Mouse (Mus musculus) forebrain, embryonic 15.5 days (tissue): ENCODE measurements at regions not wholly inside any gene's neighbourhood (a gene's known extent, or its start where the extent isn't known, plus 50 kb on each side); places are given as distances from the start of the nearest gene placed in this dataset.
A peak's percentile ranks its signal among the peaks of the same experiment; 100 is the strongest.

Experiments used
- ATAC-seq: fragments of 200-750 bp; cut with Nextera tagmentation; replicated peaks from 2 replicates; pipeline ENCODE4 v1.8.0; 2017; ENCODE audit warnings: mild to moderate bottlenecking, moderate TSS enrichment, moderate library complexity
- H3K27ac ChIP-seq: fragments of 300-500 bp; sonication (generic); replicated peaks from 2 replicates; pipeline ENCODE4 v1.5.1; 2015; ENCODE audit warnings: mild to moderate bottlenecking, inconsistent platforms
- H3K27me3 ChIP-seq: fragments of 300-500 bp; sonication (generic); 2 replicates; pipeline ENCODE4 v1.6.1; 2015; ENCODE audit warnings: inconsistent platforms
- H3K36me3 ChIP-seq: fragments of 300-500 bp; sonication (generic); 2 replicates; pipeline ENCODE4 v1.6.1; 2015; ENCODE audit warnings: mild to moderate bottlenecking, inconsistent platforms
- H3K4me1 ChIP-seq: fragments of 300-500 bp; sonication (generic); 2 replicates; pipeline ENCODE4 v1.6.1; 2015; ENCODE audit warnings: inconsistent platforms
- H3K4me2 ChIP-seq: fragments of 300-500 bp; sonication (generic); replicated peaks from 2 replicates; pipeline ENCODE4 v1.6.1; 2015; ENCODE audit warnings: mild to moderate bottlenecking, inconsistent platforms
- H3K4me3 ChIP-seq: fragments of 300-500 bp; sonication (generic); 2 replicates; pipeline ENCODE4 v1.5.1; 2015; ENCODE audit warnings: mild to moderate bottlenecking, inconsistent platforms
- H3K9ac ChIP-seq: fragments of 300-500 bp; sonication (generic); replicated peaks from 2 replicates; pipeline ENCODE4 v1.6.1; 2015; ENCODE audit warnings: mild to moderate bottlenecking, inconsistent platforms
- H3K9me3 ChIP-seq: fragments of 300-500 bp; sonication (generic); 2 replicates; pipeline ENCODE4 v1.6.1; 2016; ENCODE audit warnings: inconsistent platforms
- WGBS: fragments of 180-500 bp; shearing (Covaris S2); methylation state at CpG from one replicate; pipeline ENCODE4 v1.1.7; 2015; ENCODE audit warnings: mixed read lengths; 5-methylcytosine and 5-hydroxymethylcytosine counted together

GRCm38 (mm10) chr16:70019564-70019963 lies 156.0 kb upstream of the Speer2 start:
- ATAC-seq = no peak
- Histone ChIP-seq H3K9me3 (no peaks in the 10 kb centered on the region), H3K4me3 (no peak overlapping the region), H3K27me3 (no peaks in the 10 kb centered on the region), H3K4me1 (no peaks in the 10 kb centered on the region), H3K36me3 (no peaks in the 10 kb centered on the region), H3K4me2 (no peak overlapping the region), H3K9ac (no peak overlapping the region), H3K27ac (no peak overlapping the region)
- 93% methylated on average over 2 of the region's 2 CpGs for WGBS

GRCm38 (mm10) chr16:70021436-70021835 lies 157.9 kb upstream of the Speer2 start:
- ATAC-seq = no peak
- Histone ChIP-seq H3K4me3 (no peak overlapping the region), H3K4me2 (no peak overlapping the region), H3K27me3 (no peaks in the 10 kb centered on the region), H3K9me3 (no peaks in the 10 kb centered on the region), H3K4me1 (no peaks in the 10 kb centered on the region), H3K27ac (no peak overlapping the region), H3K36me3 (no peaks in the 10 kb centered on the region), H3K9ac (no peak overlapping the region)
- 86% methylated on average over 7 of the region's 7 CpGs for WGBS

- no peak overlapping the region for H3K27ac ChIP-seq
- no peaks in the 10 kb centered on the region for H3K4me1 ChIP-seq
- H3K27me3 ChIP-seq = no peaks in the 10 kb centered on the region
- 74% methylated on average over 13 of the region's 13 CpGs for WGBS
- no peaks in the 10 kb centered on the region for H3K9me3 ChIP-seq
- no peak overlapping the region for H3K4me2 ChIP-seq
- ATAC-seq = no peak
- no peak overlapping the region for H3K4me3 ChIP-seq
- H3K9ac ChIP-seq = no peak overlapping the region
- no peaks in the 10 kb centered on the region for H3K36me3 ChIP-seq
Measured at GRCm38 (mm10) chr16:70028649-70029048, 165.1 kb upstream of the Speer2 start.

- Histone ChIP-seq H3K36me3 (no peaks in the 10 kb centered on the region), H3K27me3 (no peaks in the 10 kb centered on the region), H3K9me3 (no peaks in the 10 kb centered on the region), H3K4me3 (no peak overlapping the region), H3K4me2 (no peak overlapping the region), H3K4me1 (no peaks in the 10 kb centered on the region), H3K27ac (no peak overlapping the region), H3K9ac (no peak overlapping the region)
- no peak for ATAC-seq
Measured at GRCm38 (mm10) chr16:70045547-70045946, 182.0 kb upstream of the Speer2 start.

- no peak overlapping the region for H3K4me3 ChIP-seq
- 71% methylated on average over 4 of the region's 4 CpGs for WGBS
- H3K9me3 ChIP-seq = no peaks in the 10 kb centered on the region
- no peak overlapping the region for H3K9ac ChIP-seq
- H3K27me3 ChIP-seq = no peaks in the 10 kb centered on the region
- no peak overlapping the region for H3K4me2 ChIP-seq
- no peaks in the 10 kb centered on the region for H3K36me3 ChIP-seq
- no peaks in the 10 kb centered on the region for H3K4me1 ChIP-seq
- H3K27ac ChIP-seq = no peak overlapping the region
- no peak for ATAC-seq
Measured at GRCm38 (mm10) chr16:70046009-70046408, 182.5 kb upstream of the Speer2 start.

GRCm38 (mm10) chr16:70049850-70050249 lies 186.3 kb upstream of the Speer2 start:
- no peak overlapping the region for H3K9ac ChIP-seq
- no peaks in the 10 kb centered on the region for H3K36me3 ChIP-seq
- no peak overlapping the region for H3K27ac ChIP-seq
- ATAC-seq = no peak
- no peaks in the 10 kb centered on the region for H3K4me1 ChIP-seq
- H3K4me2 ChIP-seq = no peak overlapping the region
- 61% methylated on average over 2 of the region's 2 CpGs for WGBS
- no peaks in the 10 kb centered on the region for H3K9me3 ChIP-seq
- no peaks in the 10 kb centered on the region for H3K27me3 ChIP-seq
- H3K4me3 ChIP-seq = no peak overlapping the region

- Histone ChIP-seq H3K4me3 (no peak overlapping the region), H3K4me1 (no peaks in the 10 kb centered on the region), H3K4me2 (no peak overlapping the region), H3K27me3 (no peaks in the 10 kb centered on the region), H3K36me3 (no peaks in the 10 kb centered on the region), H3K9ac (no peak overlapping the region), H3K9me3 (no peaks in the 10 kb centered on the region), H3K27ac (no peak overlapping the region)
- 87% methylated on average over 4 of the region's 4 CpGs for WGBS
- ATAC-seq = no peak
Measured at GRCm38 (mm10) chr16:70071471-70071870, 207.9 kb upstream of the Speer2 start.

GRCm38 (mm10) chr16:70073740-70074139 lies 210.2 kb upstream of the Speer2 start:
- Histone ChIP-seq H3K4me1 (no peaks in the 10 kb centered on the region), H3K4me2 (no peak overlapping the region), H3K36me3 (no peaks in the 10 kb centered on the region), H3K27ac (no peak overlapping the region), H3K9ac (no peak overlapping the region), H3K9me3 (no peaks in the 10 kb centered on the region), H3K4me3 (no peak overlapping the region), H3K27me3 (no peaks in the 10 kb centered on the region)
- no peak for ATAC-seq
- WGBS = 83% methylated on average over 2 of the region's 2 CpGs

- Histone ChIP-seq H3K4me1 (no peaks in the 10 kb centered on the region), H3K27ac (no peak overlapping the region), H3K9me3 (no peaks in the 10 kb centered on the region), H3K27me3 (no peaks in the 10 kb centered on the region), H3K9ac (no peak overlapping the region), H3K36me3 (no peaks in the 10 kb centered on the region), H3K4me2 (no peak overlapping the region), H3K4me3 (no peak overlapping the region)
- ATAC-seq = no peak
- 85% methylated on average over 10 of the region's 10 CpGs for WGBS
Measured at GRCm38 (mm10) chr16:70079497-70079896, 216.0 kb upstream of the Speer2 start.

GRCm38 (mm10) chr16:70091291-70091690 lies 222.5 kb upstream of the Gbe1 start:
- Histone ChIP-seq H3K4me3 (no peak overlapping the region), H3K4me2 (no peak overlapping the region), H3K27me3 (no peaks in the 10 kb centered on the region), H3K9me3 (no peaks in the 10 kb centered on the region), H3K27ac (0 out of 2 replicates have a peak overlapping the region, but pooled peaks have one; percentile 10), H3K4me1 (no peaks in the 10 kb centered on the region), H3K9ac (no peak overlapping the region), H3K36me3 (no peaks in the 10 kb centered on the region)
- WGBS = 86% methylated on average over 4 of the region's 4 CpGs
- ATAC-seq = no peak

GRCm38 (mm10) chr16:70091963-70092362 lies 221.8 kb upstream of the Gbe1 start:
- WGBS = 70% methylated on average over 5 of the region's 5 CpGs

GRCm38 (mm10) chr16:70093224-70093623 lies 220.5 kb upstream of the Gbe1 start:
- no peaks in the 10 kb centered on the region for H3K27me3 ChIP-seq
- no peak overlapping the region for H3K4me3 ChIP-seq
- H3K4me2 ChIP-seq = no peak overlapping the region
- H3K36me3 ChIP-seq = no peaks in the 10 kb centered on the region
- no peak overlapping the region for H3K9ac ChIP-seq
- no peaks in the 10 kb centered on the region for H3K4me1 ChIP-seq
- H3K27ac ChIP-seq = peak overlapping the region; percentile 1
- WGBS = 16% methylated on average over 3 of the region's 3 CpGs
- ATAC-seq = no peak
- no peaks in the 10 kb centered on the region for H3K9me3 ChIP-seq

More at GRCm38 (mm10) chr16:70091963-70092362, 221.8 kb upstream of the Gbe1 start:
- Histone ChIP-seq H3K9me3 (no peaks in the 10 kb centered on the region), H3K4me1 (no peaks in the 10 kb centered on the region), H3K4me3 (no peak overlapping the region), H3K4me2 (no peak overlapping the region), H3K27ac (peak overlapping the region; percentile 10; the same call in 1 of the 2 replicates), H3K9ac (no peak overlapping the region), H3K36me3 (no peaks in the 10 kb centered on the region), H3K27me3 (no peaks in the 10 kb centered on the region)
- no peak for ATAC-seq

GRCm38 (mm10) chr16:70095221-70095620 lies 218.5 kb upstream of the Gbe1 start:
- H3K4me1 ChIP-seq = no peaks in the 10 kb centered on the region
- no peak overlapping the region for H3K9ac ChIP-seq
- no peak overlapping the region for H3K4me2 ChIP-seq
- ATAC-seq = no peak
- no peak overlapping the region for H3K27ac ChIP-seq
- H3K4me3 ChIP-seq = no peak overlapping the region
- no peaks in the 10 kb centered on the region for H3K9me3 ChIP-seq
- H3K27me3 ChIP-seq = no peaks in the 10 kb centered on the region
- no peaks in the 10 kb centered on the region for H3K36me3 ChIP-seq
- WGBS = 87% methylated on average over 2 of the region's 2 CpGs
